Mouse (Mus musculus) lung, adult 2 months (tissue): ENCODE data around the gene Ablim1.

Experiments used
- CTCF ChIP-seq: fragments of 200-500 bp; IDR thresholded peaks from 2 replicates; pipeline ENCODE4 v1.5.1; 2011; ENCODE audit warnings: mild to moderate bottlenecking, low read length, control low read depth; ENCODE audit not compliant: insufficient read depth
- POLR2A ChIP-seq: fragments of 200-500 bp; IDR thresholded peaks from 2 replicates; pipeline ENCODE4 v1.6.1; 2011; ENCODE audit warnings: low read depth, mild to moderate bottlenecking, control low read depth, low read length, borderline replicate concordance; ENCODE audit errors: extremely low read depth

DNA sequence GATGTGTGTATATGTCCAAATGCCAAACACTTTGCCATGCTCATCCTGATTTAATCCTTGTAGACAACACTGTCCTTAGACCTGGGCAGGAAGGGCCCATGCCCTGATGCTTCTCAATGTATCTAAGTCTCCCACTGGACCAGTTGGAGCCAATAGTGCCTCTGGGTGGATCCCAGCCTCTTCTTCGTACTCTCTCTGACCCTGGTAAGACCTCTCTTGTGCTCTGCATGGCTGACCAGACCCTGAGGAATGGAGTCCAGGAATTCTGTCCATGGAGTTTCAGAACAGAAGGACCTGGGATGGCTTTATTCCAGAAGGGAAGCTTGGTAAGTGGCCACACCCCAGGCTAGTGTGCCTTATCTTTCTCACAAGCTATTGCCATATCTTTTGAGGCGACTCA lies 102.3 kb downstream of the Ablim1 start:
- no peak for TF ChIP-seq POLR2A
- no peak for TF ChIP-seq CTCF
